Mouse (Mus musculus): Measurements from ENCODE around the gene Fam78b.

Fam78b gene

GRCm38 (mm10) chr1:167001174-167001843 lies at the start of gene Fam78b:
TSS of gene Fam78b (plus strand) at chr1:167001417.
- peak; percentile 7 for DNase-seq (ENCODE audit: low read depth, low spot score)

GRCm38 (mm10) chr1:166964508-166964907 lies 36.7 kb upstream of the Fam78b start:
- DNase-seq (ENCODE audit: low read depth, low spot score): no peak

- DNase-seq (ENCODE audit: low read depth, low spot score): no peak
Measured at GRCm38 (mm10) chr1:166968271-166968670, 32.9 kb upstream of the Fam78b start.

- DNase-seq (ENCODE audit: low read depth, low spot score): no peak
Measured at GRCm38 (mm10) chr1:166973731-166974130, 27.5 kb upstream of the Fam78b start.

GRCm38 (mm10) chr1:166978611-166979010 lies 22.6 kb upstream of the Fam78b start:
- no peak for DNase-seq (ENCODE audit: low read depth, low spot score)

GRCm38 (mm10) chr1:166994266-166994665 lies 7.0 kb upstream of the Fam78b start:
- DNase-seq (ENCODE audit: low read depth, low spot score): no peak

- no peak for DNase-seq (ENCODE audit: low read depth, low spot score)
Measured at GRCm38 (mm10) chr1:166996250-166996649, 5.0 kb upstream of the Fam78b start.

GRCm38 (mm10) chr1:166996811-166997210 lies 4.4 kb upstream of the Fam78b start:
- no peak for DNase-seq (ENCODE audit: low read depth, low spot score)

- peak; percentile 61 for DNase-seq (ENCODE audit: low read depth, low spot score)
Measured at GRCm38 (mm10) chr1:167000529-167001173, 566 bp upstream of the Fam78b start.

GRCm38 (mm10) chr1:167001844-167002485 lies 748 bp downstream of the Fam78b start:
- DNase-seq (ENCODE audit: low read depth, low spot score): no peak

GRCm38 (mm10) chr1:167002486-167002850 lies 1.3 kb downstream of the Fam78b start:
- no peak for DNase-seq (ENCODE audit: low read depth, low spot score)

GRCm38 (mm10) chr1:167004621-167005020 lies 3.4 kb downstream of the Fam78b start:
- no peak for DNase-seq (ENCODE audit: low read depth, low spot score)

GRCm38 (mm10) chr1:167007341-167007740 lies 6.1 kb downstream of the Fam78b start:
- DNase-seq (ENCODE audit: low read depth, low spot score): no peak

- no peak for DNase-seq (ENCODE audit: low read depth, low spot score)
Measured at GRCm38 (mm10) chr1:167010190-167010589, 9.0 kb downstream of the Fam78b start.

GRCm38 (mm10) chr1:167011301-167011700 lies 10.1 kb downstream of the Fam78b start:
- DNase-seq (ENCODE audit: low read depth, low spot score): no peak

- DNase-seq (ENCODE audit: low read depth, low spot score): no peak
Measured at GRCm38 (mm10) chr1:167012616-167013015, 11.4 kb downstream of the Fam78b start.

GRCm38 (mm10) chr1:167013234-167013864 lies 12.1 kb downstream of the Fam78b start:
- DNase-seq (ENCODE audit: low read depth, low spot score): no peak

- no peak for DNase-seq (ENCODE audit: low read depth, low spot score)
Measured at GRCm38 (mm10) chr1:167016269-167016668, 15.1 kb downstream of the Fam78b start.

- DNase-seq (ENCODE audit: low read depth, low spot score): no peak
Measured at GRCm38 (mm10) chr1:167022001-167022424, 20.8 kb downstream of the Fam78b start.

GRCm38 (mm10) chr1:167022541-167023121 lies 21.4 kb downstream of the Fam78b start:
- no peak for DNase-seq (ENCODE audit: low read depth, low spot score)

- no peak for DNase-seq (ENCODE audit: low read depth, low spot score)
Measured at GRCm38 (mm10) chr1:167023794-167024193, 22.6 kb downstream of the Fam78b start.

- DNase-seq (ENCODE audit: low read depth, low spot score): no peak
Measured at GRCm38 (mm10) chr1:167024961-167025360, 23.7 kb downstream of the Fam78b start.

All from CD4-positive helper T cell, adult 2 months (primary cell).